Mouse (Mus musculus) urinary bladder, adult 18-20 months (tissue): Measurements from ENCODE around the gene Lad1.

Experiments used
- DNase-seq, 2 experiments: peaks; one replicate each; pipeline ENCODE4 v3.0.0; 2022; ENCODE audit warnings: low spot score in 2 of 2, mixed read lengths in 2 of 2

Lad1 gene

GRCm38 (mm10) chr1:135877248-135877647, 58.9 kb downstream of the Lad1 start:
- DNase-seq, result no peak

DNA sequence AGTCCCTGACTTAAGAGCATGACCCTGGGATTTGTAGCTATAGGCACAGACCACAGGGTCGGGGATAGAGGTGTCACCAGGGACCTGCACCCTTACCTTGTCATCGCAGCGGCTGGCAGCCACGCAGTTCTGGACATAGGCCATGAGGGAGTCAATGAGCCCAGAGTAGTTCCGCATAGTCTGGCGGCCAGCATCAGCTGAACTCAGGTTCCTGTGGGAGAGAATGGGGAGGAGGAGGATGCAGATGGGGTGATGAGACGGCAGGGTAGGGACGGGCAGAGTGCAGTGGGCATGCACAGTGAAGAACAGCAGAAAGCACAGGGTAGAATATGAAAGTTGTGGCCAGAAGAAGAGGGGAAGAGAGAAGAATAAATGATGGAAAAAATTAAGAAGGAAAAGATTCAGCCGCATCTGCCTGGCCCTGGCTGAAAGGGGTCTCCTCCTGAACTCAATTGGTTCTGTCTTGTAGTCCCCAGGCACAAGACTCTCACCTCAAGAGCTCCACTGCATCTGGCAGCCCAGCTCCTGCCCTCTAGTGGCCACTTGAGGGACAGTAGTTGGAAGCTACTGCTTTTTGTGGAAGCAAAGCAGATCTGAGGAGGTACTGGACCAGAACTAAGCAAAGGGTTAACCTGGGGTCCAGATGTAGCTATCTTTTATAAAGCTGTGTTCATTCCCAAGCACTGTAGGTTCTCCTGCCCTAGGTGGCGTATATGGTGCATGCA, 64.1 kb downstream of the Lad1 start:
- peak in 1 of 2 experiments; percentile 34 for DNase-seq
